Mouse (Mus musculus): ENCODE results near the gene Olfr1151.

DNA sequence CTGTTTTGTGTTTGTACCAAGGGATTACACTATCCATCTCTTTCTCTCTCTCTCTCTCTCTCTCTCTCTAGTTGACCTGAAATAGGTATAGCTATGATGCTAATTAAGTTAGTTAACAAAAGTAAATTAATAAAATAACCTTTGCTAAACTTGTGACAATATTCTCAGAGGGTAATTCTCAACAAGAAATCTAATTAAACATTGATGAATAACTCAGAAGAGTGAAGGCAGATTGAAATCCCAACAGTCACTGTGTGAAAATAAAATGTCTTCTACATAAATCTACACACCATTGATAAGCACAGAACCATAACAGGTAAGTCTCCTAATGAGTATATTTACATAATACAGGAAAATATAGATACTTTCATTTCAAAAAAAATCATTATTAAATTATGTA is 10.5 kb downstream of the Olfr1151 start, which contains the start of gene Olfr1152:
- TF ChIP-seq TAL1 (IDR thresholded peaks at IDR 0.05; ENCODE audit: low read length) (no peak), GATA1 (IDR thresholded peaks at IDR 0.05; ENCODE audit: low read length) (no peak)
